Mouse (Mus musculus) ES-E14 (cell line): ENCODE data around the gene Nr4a1. TPM values are rescaled to one million over a fixed set of nuclear protein-coding genes. Genes with fewer than 3 reads are reported as not detected.

Experiments used
- DNase-seq: peaks from one replicate; pipeline ENCODE4 v3.0.0-alpha.2; 2013; ENCODE audit warnings: low read depth, low spot score
- H3K27ac ChIP-seq: 2 replicates; pipeline ENCODE4 v1.5.1; 2012; ENCODE audit warnings: low read depth, mild to moderate bottlenecking, low read length, moderate library complexity, mixed read lengths; ENCODE audit not compliant: poor library complexity, insufficient read depth, severe bottlenecking
- H3K36me3 ChIP-seq: 2 replicates; pipeline ENCODE4 v1.6.1; 2012; ENCODE audit warnings: mild to moderate bottlenecking, low read length, moderate library complexity, mixed read lengths; ENCODE audit not compliant: control insufficient read depth, poor library complexity, insufficient read depth, severe bottlenecking
- H3K4me1 ChIP-seq, 2 experiments: fragments of 150-350 bp in 1 of 2; sonication (generic) in 1 of 2; 2 replicates each; pipeline ENCODE4 v1.6.1; 2012; ENCODE audit warnings: low read length in 2 of 2, mild to moderate bottlenecking in 1 of 2, mixed read lengths in 1 of 2; ENCODE audit not compliant: control insufficient read depth in 2 of 2, insufficient read depth in 2 of 2, poor library complexity in 1 of 2
- H3K4me3 ChIP-seq, 2 experiments: fragments of 150-350 bp in 1 of 2; sonication (generic) in 1 of 2; 2 replicates each; pipeline ENCODE4 v1.5.1; 2012; ENCODE audit warnings: low read length in 2 of 2, low read depth in 1 of 2, mild to moderate bottlenecking in 1 of 2, mixed read lengths in 1 of 2; ENCODE audit not compliant: insufficient read depth in 1 of 2, poor library complexity in 1 of 2, severe bottlenecking in 1 of 2
- H3K9ac ChIP-seq: 2 replicates; pipeline ENCODE4 v1.6.1; 2012; ENCODE audit warnings: low read depth, mild to moderate bottlenecking, low read length, mixed read lengths; ENCODE audit not compliant: poor library complexity, insufficient read depth, severe bottlenecking
- H3K9me3 ChIP-seq: fragments of 150-350 bp; sonication (generic); 2 replicates; pipeline ENCODE4 v1.6.1; 2012; ENCODE audit warnings: low read depth, mild to moderate bottlenecking, low read length; ENCODE audit not compliant: control insufficient read depth, insufficient read depth
- CHD2 ChIP-seq: IDR thresholded peaks from 2 replicates; pipeline ENCODE4 v1.6.1; 2014; ENCODE audit warnings: mild to moderate bottlenecking, low read depth, low read length, inconsistent platforms
- HCFC1 ChIP-seq: IDR thresholded peaks from 2 replicates; pipeline ENCODE4 v1.6.1; 2012; ENCODE audit warnings: low read length, inconsistent platforms, borderline replicate concordance; ENCODE audit not compliant: insufficient read depth
- MAFK ChIP-seq: IDR thresholded peaks from 2 replicates; pipeline ENCODE4 v1.6.1; 2014; ENCODE audit warnings: mild to moderate bottlenecking, low read depth, low read length, inconsistent platforms; ENCODE audit not compliant: insufficient read depth
- ZC3H11A ChIP-seq: IDR thresholded peaks from 2 replicates; pipeline ENCODE4 v1.6.1; 2012; ENCODE audit warnings: low read depth, mild to moderate bottlenecking, inconsistent platforms, low read length, borderline replicate concordance
- ZNF384 ChIP-seq: IDR thresholded peaks from 2 replicates; pipeline ENCODE4 v1.6.1; 2012; ENCODE audit warnings: low read depth, low read length, inconsistent platforms
- in situ Hi-C, 2 experiments: fragments of 600-800 bp; cut with MboI; formaldehyde crosslinking; loops; one replicate each; pipeline ENCODE4 v1.15.1; 2025; ENCODE audit warnings: low sequenced_read_pairs in 2 of 2, inconsistent platforms in 1 of 2; ENCODE audit not compliant: unreplicated experiment in 2 of 2
- total RNA-seq: library from RNA; depleted of rRNA; stranded (reverse); fragments of 300-350 nt; gene quantifications from 2 replicates; pipeline ENCODE4 v1.2.3, GENCODE M21; 2012

Gene Nr4a1
- total RNA-seq, 1 experiment, result 12.1 TPM

GRCm38 (mm10) chr15:101302201-101302600 lies 48.1 kb downstream of the Nr4a1 start:
- H3K4me1 ChIP-seq, result no peaks in the 10 kb centered on the region; a peak in 1 of 4 replicates
- no peak overlapping the region for H3K9ac ChIP-seq
- TF ChIP-seq ZNF384 (no peak), HCFC1 (no peak)
- in situ Hi-C loops, result no loop called here
- H3K27ac ChIP-seq, result no peak overlapping the region
- H3K9me3 ChIP-seq, result no peaks in the 10 kb centered on the region
- DNase-seq, result no peak
- H3K4me3 ChIP-seq, result no peak overlapping the region
- no peaks in the 10 kb centered on the region for H3K36me3 ChIP-seq

- Histone ChIP-seq H3K4me1 (no peaks in the 10 kb centered on the region), H3K9me3 (no peaks in the 10 kb centered on the region), H3K27ac (no peak overlapping the region), H3K4me3 (no peak overlapping the region), H3K9ac (no peak overlapping the region), H3K36me3 (no peaks in the 10 kb centered on the region)
- TF ChIP-seq MAFK (no peak), HCFC1 (no peak), ZNF384 (no peak)
- in situ Hi-C loops, result no loop called here
- no peak for DNase-seq
Measured at GRCm38 (mm10) chr15:101303830-101304229, 49.8 kb downstream of the Nr4a1 start.

GRCm38 (mm10) chr15:101306459-101306858 lies 52.4 kb downstream of the Nr4a1 start:
- H3K4me3 ChIP-seq, result no peak overlapping the region
- TF ChIP-seq ZC3H11A (no peak), ZNF384 (no peak)
- H3K27ac ChIP-seq, result no peak overlapping the region
- DNase-seq, result no peak
- in situ Hi-C loops, result no loop called here
- H3K4me1 ChIP-seq, result no peaks in the 10 kb centered on the region
- H3K36me3 ChIP-seq, result no peaks in the 10 kb centered on the region
- no peaks in the 10 kb centered on the region for H3K9me3 ChIP-seq
- H3K9ac ChIP-seq, result no peak overlapping the region

GRCm38 (mm10) chr15:101308440-101309348 lies 54.6 kb downstream of the Nr4a1 start:
- Histone ChIP-seq H3K9ac (no peak overlapping the region), H3K4me1 (no peaks in the 10 kb centered on the region), H3K27ac (no peak overlapping the region), H3K9me3 (no peaks in the 10 kb centered on the region), H3K36me3 (no peaks in the 10 kb centered on the region), H3K4me3 (no peak overlapping the region)
- no peak for TF ChIP-seq CHD2
- no peak for TF ChIP-seq MAFK
- no peak for TF ChIP-seq HCFC1
- no peak for TF ChIP-seq ZC3H11A
- no peak for TF ChIP-seq ZNF384
- in situ Hi-C loops, result no loop called here
- DNase-seq, result no peak

- DNase-seq, result no peak
- H3K27ac ChIP-seq, result no peak overlapping the region
- no peak for TF ChIP-seq ZC3H11A
- TF ChIP-seq CHD2, result no peak
- no peak for TF ChIP-seq HCFC1
- no peak for TF ChIP-seq MAFK
- TF ChIP-seq ZNF384, result no peak
- no peaks in the 10 kb centered on the region for H3K4me1 ChIP-seq
- no peaks in the 10 kb centered on the region for H3K9me3 ChIP-seq
- no peak overlapping the region for H3K9ac ChIP-seq
- H3K4me3 ChIP-seq, result no peak overlapping the region
- in situ Hi-C loops, result no loop called here
- no peaks in the 10 kb centered on the region for H3K36me3 ChIP-seq
Measured at GRCm38 (mm10) chr15:101309493-101309892, 55.4 kb downstream of the Nr4a1 start.
